Mouse (Mus musculus) duodenum, adult 2 months (tissue): ENCODE results near the gene Fam241b. TPM values are rescaled to one million over a fixed set of nuclear protein-coding genes. Genes with fewer than 3 reads are reported as not detected.

ENCODE experiments used
- polyA plus RNA-seq: library from polyadenylated mRNA; depleted of rRNA; stranded (reverse); fragments of >200 nt; gene quantifications from 2 replicates; pipeline ENCODE4 v1.2.3, GENCODE M21; 2012; ENCODE audit warnings: low replicate concordance; rRNA removed

Gene Fam241b
- 13.9 and 17.9 TPM in 2 replicates for polyA plus RNA-seq

GRCm38 (mm10) chr10:62143820-62144219 lies at the start of gene Fam241b:
Gene Fam241b (minus strand): TSS chr10:62143920.

GRCm38 (mm10) chr10:62132691-62133281 lies 10.9 kb downstream of the Fam241b start, which contains the start of gene Neurog3:
Gene Neurog3 (plus strand): TSS chr10:62133090.

Other genes with a start within 250 kb of the Fam241b start
- 1.3 and 2.1 TPM in 2 replicates for gene Col13a1, start 164.8 kb downstream of the Fam241b start, polyA plus RNA-seq
- 3.6 and 6.6 TPM in 2 replicates for gene Neurog3, start 10.8 kb downstream of the Fam241b start, polyA plus RNA-seq
- 166 and 329 TPM in 2 replicates for gene Tspan15, start 87.3 kb upstream of the Fam241b start, polyA plus RNA-seq
- gene Tacr2, start 108.5 kb upstream of the Fam241b start, polyA plus RNA-seq = 1.4 and 4.9 TPM in 2 replicates
- 9.6 and 13.5 TPM in 2 replicates for gene Hk1, start 236.0 kb upstream of the Fam241b start, polyA plus RNA-seq